ENCODE assay signal across 9 mouse cellular contexts in genomic region chr4:143258517-143258916, GRCm38 (mm10). TPM values are rescaled to one million over a fixed set of nuclear protein-coding genes. Genes with fewer than 3 reads are reported as not detected.
DNase-seq lines count a peak whose midpoint lies in the region; ATAC-seq lines count a peak whose summit lies in the region.
"Had no signal": no experiment of that assay in that cellular context is flagged by ENCODE, and none has a peak within 500 bp of the region (broad histone marks: within the 10 kb centered on the region; RNA-seq: fewer than 3 reads in every experiment).

No protein-coding gene starts in this region.

- no peaks in the 10 kb centered on the region for H3K9me3 ChIP-seq in heart, embryonic 10.5 days
- H3K9me3 ChIP-seq in kidney, embryonic 16.5 days (ENCODE audit: low read length) = no peaks in the 10 kb centered on the region
- H3K9me3 ChIP-seq in lung, embryonic 15.5 days = no peaks in the 10 kb centered on the region

- H3K27ac ChIP-seq in heart, embryonic 10.5 days = no peak overlapping the region
- no peak overlapping the region for H3K27ac ChIP-seq in kidney, embryonic 16.5 days (ENCODE audit: low read length)
- no peak overlapping the region for H3K27ac ChIP-seq in lung, embryonic 15.5 days

- peak overlapping the region; percentile 50 for H3K4me2 ChIP-seq in kidney, embryonic 16.5 days (replicated peaks; ENCODE audit: low read depth, low read length)
- H3K4me2 ChIP-seq in lung, embryonic 15.5 days = peak overlapping the region; percentile 46

- H3K36me3 ChIP-seq in heart, embryonic 10.5 days = no peaks in the 10 kb centered on the region
- H3K36me3 ChIP-seq in kidney, embryonic 16.5 days (ENCODE audit: insufficient read depth, low read length) = no peaks in the 10 kb centered on the region
- no peaks in the 10 kb centered on the region for H3K36me3 ChIP-seq in lung, embryonic 15.5 days

- no peaks in the 10 kb centered on the region for H3K27me3 ChIP-seq in heart, embryonic 10.5 days (ENCODE audit: insufficient read depth, poor library complexity, severe bottlenecking)
- no peaks in the 10 kb centered on the region for H3K27me3 ChIP-seq in kidney, embryonic 16.5 days (ENCODE audit: insufficient read depth, low read length)
- no peaks in the 10 kb centered on the region for H3K27me3 ChIP-seq in lung, embryonic 15.5 days

- H3K4me3 ChIP-seq in heart, embryonic 10.5 days = 0 out of 2 replicates have a peak overlapping the region, but pooled peaks have one; percentile 8
- H3K4me3 ChIP-seq in kidney, embryonic 16.5 days (ENCODE audit: low read length) = peak overlapping the region; percentile 21; the same call in 1 of the 2 replicates
- H3K4me3 ChIP-seq in lung, embryonic 15.5 days = no peak overlapping the region
- H3K4me3 ChIP-seq: erythroblast, embryonic 14.5 days had no signal

- peaks cover 15% of the 10 kb centered on the region for H3K4me1 ChIP-seq in heart, embryonic 10.5 days
- H3K4me1 ChIP-seq in kidney, embryonic 16.5 days (ENCODE audit: insufficient read depth, low read length) = peaks cover 26% of the 10 kb centered on the region
- H3K4me1 ChIP-seq in lung, embryonic 15.5 days = peaks cover 3% of the 10 kb centered on the region; the same call in 1 of the 2 replicates

- 34% methylated on average over 19 of the region's 19 CpGs for WGBS in heart, embryonic 10.5 days
- whole genome bisulfite sequencing in kidney, embryonic 16.5 days = 36% methylated on average over 19 of the region's 19 CpGs
- 37% methylated on average over 19 of the region's 19 CpGs for WGBS in lung, embryonic 15.5 days

- no peak overlapping the region for H3K9ac ChIP-seq in kidney, embryonic 16.5 days (replicated peaks; ENCODE audit: low read length)
- no peak overlapping the region for H3K9ac ChIP-seq in lung, embryonic 15.5 days

- DNase-seq in right cerebral cortex, postnatal 10 days (ENCODE audit: low spot score in 2 of 2) = peak; percentile 42 to 67
- DNase-seq in right cerebral cortex, postnatal 36 days (ENCODE audit: low spot score in 2 of 2) = no peak
- no peak for DNase-seq in heart, embryonic 10.5 days (ENCODE audit: low spot score)
- DNase-seq in urinary bladder, postnatal 36 days (ENCODE audit: low spot score in 2 of 2) = peak; percentile 37 to 64

- ATAC-seq in common myeloid progenitor, adult 5-6 weeks (replicated peaks; ENCODE audit: low read depth, poor library complexity, severe bottlenecking) = peak; percentile 79
- peak; percentile 52; the same call in 1 of the 2 replicates for ATAC-seq in kidney, embryonic 16.5 days (ENCODE audit: low FRiP score, low TSS enrichment)
- no peak for ATAC-seq in lung, embryonic 15.5 days (ENCODE audit: borderline replicate concordance, extremely low read depth, low FRiP score, low TSS enrichment)
- peak; percentile 68; the same call in 1 of the 2 replicates for ATAC-seq in neutrophil, adult 5-6 weeks (ENCODE audit: extremely low read depth, insufficient number of reproducible peaks, low FRiP score, poor library complexity, severe bottlenecking)

RNA-seq across cellular contexts. Expression of gene Pdpn, which starts 40.8 kb away (rescaled TPM):
- total RNA-seq in common myeloid progenitor, adult 5-6 weeks (2017) = not detected in 2 replicates
- 22.8 and 29.8 TPM in 2 replicates for polyA plus RNA-seq in heart, embryonic 10.5 days (2016; fragmentation: Nextera tagmentation; extraction: Ambion mirVana)
- polyA plus RNA-seq in kidney, embryonic 16.5 days (2015; fragmentation: Nextera tagmentation; extraction: Ambion mirVana) = 47.5 and 48.2 TPM in 2 replicates
- 47.2 and 51.0 TPM in 2 replicates for polyA plus RNA-seq in lung, embryonic 15.5 days (2015; fragmentation: Nextera tagmentation; extraction: Ambion mirVana)
- not detected in 2 replicates for total RNA-seq in neutrophil, adult 5-6 weeks (2017)
- polyA plus RNA-seq: erythroblast, embryonic 14.5 days had no signal

RNA-seq across cellular contexts. Expression of gene Prdm2, which starts 45.7 kb away (rescaled TPM):
- total RNA-seq in common myeloid progenitor, adult 5-6 weeks (2017) = 10.1 and 15.4 TPM in 2 replicates
- polyA plus RNA-seq in heart, embryonic 10.5 days (2016; fragmentation: Nextera tagmentation; extraction: Ambion mirVana) = 9.6 and 10.0 TPM in 2 replicates
- 9.7 and 11.6 TPM in 2 replicates for polyA plus RNA-seq in kidney, embryonic 16.5 days (2015; fragmentation: Nextera tagmentation; extraction: Ambion mirVana)
- polyA plus RNA-seq in lung, embryonic 15.5 days (2015; fragmentation: Nextera tagmentation; extraction: Ambion mirVana) = 10.5 and 11.7 TPM in 2 replicates
- 66.9 and 68.1 TPM in 2 replicates for total RNA-seq in neutrophil, adult 5-6 weeks (2017)

Comparison
In these comparisons a context has a peak if more than half of its experiments do, and no peak if none do; other contexts are left out.
1. DNase-seq: peak in right cerebral cortex, postnatal 10 days (2 of 2) and urinary bladder, postnatal 36 days (2 of 2); none in right cerebral cortex, postnatal 36 days (0 of 2) and heart, embryonic 10.5 days (single experiment).